Mouse (Mus musculus) lung, adult 2 months (tissue): Measurements from ENCODE around the gene Zfp428.

Experiments used
- CTCF ChIP-seq: fragments of 200-500 bp; IDR thresholded peaks from 2 replicates; pipeline ENCODE4 v1.5.1; 2011; ENCODE audit warnings: mild to moderate bottlenecking, low read length, control low read depth; ENCODE audit not compliant: insufficient read depth
- POLR2A ChIP-seq: fragments of 200-500 bp; IDR thresholded peaks from 2 replicates; pipeline ENCODE4 v1.6.1; 2011; ENCODE audit warnings: low read depth, mild to moderate bottlenecking, control low read depth, low read length, borderline replicate concordance; ENCODE audit errors: extremely low read depth

GRCm38 (mm10) chr7:24506065-24506459, 744 bp upstream of the Zfp428 start:
- no peak for TF ChIP-seq CTCF
- TF ChIP-seq POLR2A: no peak
